Mouse (Mus musculus) olfactory bulb, adult 2 months (tissue): ENCODE measurements at regions not wholly inside any gene's neighbourhood (a gene's known extent, or its start where the extent isn't known, plus 50 kb on each side); places are given as distances from the start of the nearest gene placed in this dataset.

ENCODE experiments used
- CTCF ChIP-seq: fragments of 200-500 bp; IDR thresholded peaks from 2 replicates; pipeline ENCODE4 v1.5.1; 2012; ENCODE audit warnings: low read depth, mild to moderate bottlenecking, low read length, moderate library complexity; ENCODE audit not compliant: insufficient read depth
- POLR2A ChIP-seq: fragments of 200-500 bp; IDR thresholded peaks from 2 replicates; pipeline ENCODE4 v1.6.1; 2012; ENCODE audit warnings: mild to moderate bottlenecking, low read depth, low read length, moderate library complexity; ENCODE audit not compliant: insufficient read depth

DNA sequence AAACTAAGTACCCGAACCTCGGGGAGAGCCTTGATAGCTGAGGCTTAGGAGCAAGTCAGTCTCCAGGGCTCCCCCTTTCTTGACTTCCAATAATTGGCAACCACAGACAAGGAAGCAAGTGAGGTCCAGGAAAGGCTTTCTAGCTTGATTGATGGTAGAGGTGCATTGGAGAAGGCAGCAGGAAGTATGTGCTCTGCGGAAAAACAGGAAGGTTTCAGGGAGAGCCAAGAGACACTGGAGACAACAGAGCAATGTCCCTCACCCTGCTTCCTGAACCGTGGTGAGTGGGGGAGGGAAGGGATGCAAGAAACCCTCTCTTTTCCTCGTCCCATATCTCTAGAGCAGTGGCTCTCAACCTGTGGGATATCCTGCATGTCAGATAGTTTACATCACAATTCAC is 115.9 kb upstream of the Smyd2 start:
- no peak for TF ChIP-seq POLR2A
- TF ChIP-seq CTCF, result no peak
